Mouse (Mus musculus) forebrain, postnatal 0 days (tissue): Measurements from ENCODE around the gene Scd4. TPM values are rescaled to one million over a fixed set of nuclear protein-coding genes. Genes with fewer than 3 reads are reported as not detected.

Source experiments
- ATAC-seq: fragments of 200-750 bp; cut with Nextera tagmentation; 2 replicates; pipeline ENCODE4 v1.8.0; 2017; ENCODE audit warnings: mild to moderate bottlenecking, moderate library complexity
- DNase-seq: peaks from one replicate; pipeline ENCODE4 v3.0.0-alpha.2; 2015
- H3K27ac ChIP-seq: fragments of 300-500 bp; sonication (generic); 2 replicates; pipeline ENCODE4 v1.5.1; 2014; ENCODE audit warnings: low read depth, mild to moderate bottlenecking, antibody characterized with exemption, low read length, moderate library complexity, mixed read lengths
- H3K27me3 ChIP-seq: fragments of 300-500 bp; sonication (generic); 2 replicates; pipeline ENCODE4 v1.6.1; 2014; ENCODE audit warnings: mild to moderate bottlenecking, low read length, mixed read lengths; ENCODE audit not compliant: insufficient read depth
- H3K36me3 ChIP-seq: fragments of 300-500 bp; sonication (generic); 2 replicates; pipeline ENCODE4 v1.6.1; 2014; ENCODE audit warnings: mild to moderate bottlenecking, moderate library complexity; ENCODE audit not compliant: insufficient read depth
- H3K4me1 ChIP-seq: fragments of 300-500 bp; sonication (generic); 2 replicates; pipeline ENCODE4 v1.6.1; 2014; ENCODE audit warnings: antibody characterized with exemption; ENCODE audit not compliant: insufficient read depth
- H3K4me2 ChIP-seq: fragments of 300-500 bp; sonication (generic); 2 replicates; pipeline ENCODE4 v1.6.1; 2014; ENCODE audit warnings: low read depth, mild to moderate bottlenecking, moderate library complexity
- H3K4me3 ChIP-seq: fragments of 300-500 bp; sonication (generic); 2 replicates; pipeline ENCODE4 v1.5.1; 2014; ENCODE audit warnings: low read depth, low read length, mixed read lengths
- H3K9ac ChIP-seq: fragments of 300-500 bp; sonication (generic); 2 replicates; pipeline ENCODE4 v1.6.1; 2014; ENCODE audit warnings: mild to moderate bottlenecking
- H3K9me3 ChIP-seq: fragments of 300-500 bp; sonication (generic); 2 replicates; pipeline ENCODE4 v1.6.1; 2016; ENCODE audit warnings: low read length
- CTCF ChIP-seq: sonication (generic); IDR thresholded peaks from 2 replicates; pipeline ENCODE4 v1.5.1; 2016; ENCODE audit warnings: antibody characterized with exemption, control low read depth, low read depth
- WGBS: fragments of 180-500 bp; shearing (Covaris S2); extraction: QIAGEN DNeasy Blood & Tissue Kit; methylation state at CpG from one replicate; pipeline ENCODE4 v1.1.7; 2014; 5-methylcytosine and 5-hydroxymethylcytosine counted together
- polyA plus RNA-seq: library from polyadenylated mRNA; unstranded; fragments of >200 nt; fragmentation: Nextera tagmentation; extraction: Ambion mirVana; gene quantifications from 2 replicates; pipeline ENCODE4 v1.2.1, GENCODE M21; 2015
- total RNA-seq: library from RNA; depleted of rRNA; stranded (reverse); fragments of >200 nt; gene quantifications from 2 replicates; pipeline ENCODE4 v1.2.3, GENCODE M21; 2014

The Scd4 gene
- total and polyA plus RNA-seq, 2 experiments from 2014 or later: 0.25 to 0.43 TPM

DNA sequence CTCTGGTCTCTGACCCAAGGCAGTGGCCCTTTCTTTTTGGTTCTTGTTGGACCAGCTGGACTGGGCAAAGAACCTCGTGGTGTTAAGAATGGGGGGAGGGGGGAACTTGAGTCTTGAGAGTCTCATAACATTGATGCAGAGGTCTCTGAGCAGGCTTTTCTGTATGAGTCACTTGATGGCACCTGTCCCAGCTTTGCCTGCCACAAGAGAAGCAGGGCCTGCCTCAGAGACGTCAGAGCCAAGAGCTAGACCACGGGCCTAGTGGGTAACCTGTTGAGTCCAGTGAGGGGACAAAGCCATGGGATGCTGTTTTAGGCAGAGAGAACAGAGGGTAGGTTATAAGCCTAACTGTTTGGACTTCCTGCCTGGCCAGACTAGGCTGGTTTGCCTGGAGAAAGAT is 37.6 kb upstream of the Scd4 start:
- H3K4me3 ChIP-seq: peak overlapping the region; percentile 95
- no peaks in the 10 kb centered on the region for H3K27me3 ChIP-seq
- 1% methylated on average over 3 of the region's 3 CpGs for WGBS
- H3K4me1 ChIP-seq: peaks cover 30% of the 10 kb centered on the region
- ATAC-seq: no peak
- H3K27ac ChIP-seq: no peak overlapping the region
- H3K4me2 ChIP-seq: peak overlapping the region; percentile 98
- no peaks in the 10 kb centered on the region for H3K9me3 ChIP-seq
- peak overlapping the region; percentile 98 for H3K9ac ChIP-seq
- H3K36me3 ChIP-seq: peaks cover 24% of the 10 kb centered on the region
- DNase-seq: peak; percentile 35
- TF ChIP-seq CTCF: no peak

DNA sequence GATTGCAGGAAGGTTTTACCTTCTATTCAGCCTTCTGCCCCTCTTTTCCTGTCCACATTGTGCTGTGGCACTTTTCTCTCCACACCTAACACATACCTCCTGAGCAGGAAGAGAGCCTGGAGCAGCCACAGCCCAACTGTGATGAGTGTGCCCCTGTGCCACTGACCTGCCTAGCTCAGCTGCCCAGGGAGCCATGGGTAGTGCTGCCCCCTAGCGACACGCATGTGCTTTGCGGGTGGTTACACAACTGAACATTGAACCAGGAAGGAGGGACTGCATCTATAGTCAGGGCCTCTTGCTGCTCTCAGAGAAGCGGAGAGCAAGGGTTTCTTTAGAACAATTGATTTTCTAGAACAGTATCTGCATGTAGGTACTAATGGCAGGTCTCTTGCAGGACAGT is 37.2 kb upstream of the Scd4 start:
- peaks cover 33% of the 10 kb centered on the region for H3K4me1 ChIP-seq

DNA sequence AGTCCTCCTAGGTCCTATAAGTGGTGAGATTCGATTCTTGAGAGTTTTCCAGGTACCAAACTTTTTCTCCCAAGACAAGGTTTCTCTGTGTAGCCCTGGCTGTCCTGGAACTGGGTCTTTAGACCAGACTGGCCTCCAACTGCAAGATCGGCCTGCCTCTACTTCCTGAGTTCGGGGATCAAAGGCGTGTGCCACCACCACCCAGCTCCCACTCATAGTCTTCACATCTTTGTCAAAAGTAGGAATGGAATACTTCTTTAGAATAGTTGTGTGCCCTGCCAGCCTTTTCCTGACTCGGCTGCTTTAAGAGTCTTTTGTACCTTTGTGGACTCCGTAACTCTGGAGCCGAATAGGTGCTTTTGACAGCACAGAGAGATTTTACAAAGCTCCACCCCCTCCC is 36.7 kb upstream of the Scd4 start:
- no peak for TF ChIP-seq CTCF
- Histone ChIP-seq H3K4me3 (peak overlapping the region; percentile 95), H3K9me3 (no peaks in the 10 kb centered on the region), H3K36me3 (peaks cover 34% of the 10 kb centered on the region), H3K4me2 (peak overlapping the region; percentile 98), H3K27me3 (no peaks in the 10 kb centered on the region), H3K4me1 (peaks cover 38% of the 10 kb centered on the region), H3K27ac (no peak overlapping the region), H3K9ac (peak overlapping the region; percentile 98)
- DNase-seq (no peak), ATAC-seq (no peak)
- WGBS: 10% methylated on average over 7 of the region's 7 CpGs

More for the DNA sequence above, 37.2 kb upstream of the Scd4 start:
- H3K4me2 ChIP-seq: peak overlapping the region; percentile 98
- H3K36me3 ChIP-seq: peaks cover 29% of the 10 kb centered on the region
- peak; percentile 98 for TF ChIP-seq CTCF
- H3K27ac ChIP-seq: no peak overlapping the region
- DNase-seq (peak; percentile 86), ATAC-seq (no peak)
- H3K9ac ChIP-seq: peak overlapping the region; percentile 98
- under 1% methylated on average over 4 of the region's 4 CpGs for WGBS
- no peaks in the 10 kb centered on the region for H3K27me3 ChIP-seq
- H3K4me3 ChIP-seq: peak overlapping the region; percentile 95
- no peaks in the 10 kb centered on the region for H3K9me3 ChIP-seq

DNA sequence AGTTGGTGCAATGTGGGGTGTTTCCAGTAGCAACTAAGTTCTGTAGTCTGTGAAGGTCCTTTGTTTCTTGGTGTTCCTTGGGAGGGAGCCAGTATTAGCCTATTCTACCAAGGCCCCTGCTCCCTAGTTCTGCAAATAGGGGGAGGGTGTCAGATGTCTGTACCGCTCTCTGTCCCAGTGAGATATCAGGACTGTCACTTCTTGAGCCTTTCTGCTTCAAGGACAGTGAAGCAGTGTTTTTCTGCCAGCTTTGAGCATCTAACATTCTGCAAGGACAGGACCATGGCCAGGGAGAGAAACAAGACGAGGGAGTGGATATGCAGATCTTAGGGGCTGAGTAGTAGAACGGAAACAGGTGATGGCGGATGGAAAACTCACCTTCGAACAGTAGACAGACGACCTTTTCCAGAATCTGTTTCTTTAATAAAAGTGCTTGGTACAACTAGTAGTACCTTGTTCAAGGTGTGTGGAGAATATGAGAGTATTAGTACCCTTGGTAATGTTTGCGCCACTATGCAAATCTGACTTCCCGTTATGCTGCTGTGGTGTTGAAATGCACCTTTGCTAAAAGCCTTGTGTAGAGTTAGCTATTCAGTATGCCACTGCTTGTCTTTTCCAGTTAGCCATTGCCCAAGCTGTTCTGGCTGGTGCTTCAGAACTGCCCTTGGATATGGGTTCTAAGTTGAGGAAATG is 35.7 kb upstream of the Scd4 start:
- Histone ChIP-seq H3K27ac (0 out of 2 replicates have a peak overlapping the region, but pooled peaks have one; percentile 9), H3K9ac (peak overlapping the region; percentile 98), H3K4me1 (peaks cover 35% of the 10 kb centered on the region), H3K4me2 (peak overlapping the region; percentile 98), H3K4me3 (peak overlapping the region; percentile 95), H3K36me3 (peaks cover 42% of the 10 kb centered on the region), H3K9me3 (no peaks in the 10 kb centered on the region), H3K27me3 (no peaks in the 10 kb centered on the region)
- DNase-seq (peak; percentile 11), ATAC-seq (no peak)
- WGBS: 32% methylated on average over 8 of the region's 8 CpGs
- no peak for TF ChIP-seq CTCF

DNA sequence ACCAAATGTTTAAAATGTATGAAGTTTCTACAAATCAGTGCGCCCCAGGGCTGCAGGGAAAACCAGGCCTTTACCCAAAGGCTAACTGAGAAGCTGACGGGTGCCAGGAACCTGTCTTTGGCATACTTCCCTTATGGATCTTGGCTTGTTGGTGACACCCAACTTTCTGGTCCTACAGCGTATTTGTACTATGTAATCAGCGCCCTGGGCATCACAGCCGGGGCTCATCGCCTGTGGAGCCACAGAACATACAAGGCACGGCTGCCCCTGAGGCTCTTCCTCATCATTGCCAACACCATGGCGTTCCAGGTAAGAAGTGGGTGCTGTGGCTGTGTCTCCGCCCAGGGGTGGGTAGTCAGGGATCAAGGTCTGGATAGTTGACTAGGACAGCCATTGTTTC is 35.0 kb upstream of the Scd4 start:
- H3K4me1 ChIP-seq: peaks cover 30% of the 10 kb centered on the region
- no peak for TF ChIP-seq CTCF
- H3K9ac ChIP-seq: peak overlapping the region; percentile 98
- DNase-seq: no peak
- ATAC-seq: no peak
- peak overlapping the region; percentile 98 for H3K4me2 ChIP-seq
- WGBS: 45% methylated on average over 9 of the region's 9 CpGs
- peaks cover 49% of the 10 kb centered on the region for H3K36me3 ChIP-seq
- H3K4me3 ChIP-seq: peak overlapping the region; percentile 95
- no peak overlapping the region for H3K27ac ChIP-seq
- no peaks in the 10 kb centered on the region for H3K27me3 ChIP-seq
- no peaks in the 10 kb centered on the region for H3K9me3 ChIP-seq

DNA sequence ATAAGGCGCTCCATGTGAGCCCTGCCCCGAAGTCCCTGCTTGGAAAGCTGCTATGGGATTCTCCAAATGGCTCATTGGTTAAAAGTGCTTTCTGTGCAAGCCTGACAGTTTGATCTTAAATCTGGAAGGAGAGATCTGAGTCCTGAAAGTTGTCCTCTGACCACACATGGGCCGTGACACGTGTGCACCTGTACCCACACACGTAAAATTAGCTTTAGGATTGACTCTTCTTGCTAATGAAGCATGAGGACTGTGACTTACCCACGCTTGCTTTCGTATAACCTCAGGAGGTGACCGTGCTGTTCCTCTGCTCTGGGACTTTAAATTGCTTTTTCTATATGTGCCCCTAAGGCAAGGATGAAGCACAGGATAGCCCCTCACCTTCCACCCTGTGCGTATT is 33.8 kb upstream of the Scd4 start:
- TF ChIP-seq CTCF: no peak

DNA sequence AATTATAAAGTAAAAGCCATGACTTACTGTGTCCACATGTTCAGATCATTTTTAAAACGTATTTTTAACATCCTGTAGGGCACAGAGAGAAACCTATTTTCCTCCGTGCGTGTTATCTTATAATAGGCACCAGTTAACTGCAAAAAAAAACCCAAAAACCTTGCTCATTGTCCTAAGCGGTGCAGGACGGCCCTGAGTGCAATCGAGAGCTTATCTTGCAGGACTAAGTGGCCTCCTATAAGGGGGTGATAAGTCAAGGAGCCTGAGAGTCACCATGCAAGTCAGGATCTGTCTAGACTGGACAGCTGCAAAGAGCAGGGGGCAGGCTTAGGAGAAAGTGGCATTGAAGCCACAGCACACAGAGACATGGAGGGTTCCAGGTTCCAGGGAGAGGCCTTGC is 33.0 kb upstream of the Scd4 start:
- Histone ChIP-seq H3K4me3 (no peak overlapping the region), H3K27me3 (no peaks in the 10 kb centered on the region), H3K27ac (no peak overlapping the region), H3K4me1 (peaks cover 31% of the 10 kb centered on the region; the same call in 1 of the 2 replicates), H3K4me2 (peak overlapping the region; percentile 98), H3K36me3 (peaks cover 69% of the 10 kb centered on the region), H3K9ac (peak overlapping the region; percentile 23; the same call in 1 of the 2 replicates), H3K9me3 (no peaks in the 10 kb centered on the region)
- 59% methylated on average over 6 of the region's 6 CpGs for WGBS
- ATAC-seq (no peak), DNase-seq (no peak)
- TF ChIP-seq CTCF: no peak

More for the DNA sequence above, 33.8 kb upstream of the Scd4 start:
- Histone ChIP-seq H3K4me1 (peaks cover 31% of the 10 kb centered on the region; the same call in 1 of the 2 replicates), H3K4me2 (peak overlapping the region; percentile 98), H3K36me3 (peaks cover 61% of the 10 kb centered on the region), H3K9me3 (no peaks in the 10 kb centered on the region), H3K4me3 (peak overlapping the region; percentile 95), H3K27me3 (no peaks in the 10 kb centered on the region), H3K27ac (no peak overlapping the region), H3K9ac (0 out of 2 replicates have a peak overlapping the region, but pooled peaks have one; percentile 98)
- WGBS: 73% methylated on average over 9 of the region's 9 CpGs
- ATAC-seq (no peak), DNase-seq (no peak)
